Mouse (Mus musculus): Measurements from ENCODE around the gene Fancc. TPM values are rescaled to one million over a fixed set of nuclear protein-coding genes. Genes with fewer than 3 reads are reported as not detected.

Fancc gene
- polyA plus RNA-seq, 1 experiment from 2014 or later = 5.2 TPM

DNA sequence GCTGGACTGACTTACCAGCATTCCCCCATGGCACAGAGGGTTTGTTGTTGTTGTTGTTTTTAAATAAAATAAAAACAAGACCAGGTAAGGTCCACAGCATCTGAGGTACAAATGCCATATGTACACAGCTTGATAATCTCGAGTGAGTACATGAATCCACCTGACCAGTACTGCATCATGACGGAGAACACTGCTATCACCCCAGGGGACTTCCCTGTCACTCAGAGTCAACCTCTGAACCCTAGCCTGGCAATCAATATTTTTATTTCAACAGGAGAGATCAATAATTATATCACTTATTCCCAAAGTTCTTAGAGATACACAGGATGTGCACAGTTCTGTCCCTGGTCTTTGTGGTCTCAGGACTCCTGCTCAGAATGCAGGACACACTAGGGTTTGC lies 171.1 kb downstream of the Fancc start:
- TF ChIP-seq EP300 (IDR thresholded peaks at IDR 0.05; ENCODE audit: low read depth) (peak; percentile 17; the same call in 1 of the 2 replicates), CTCF (IDR thresholded peaks at IDR 0.05; ENCODE audit: low read depth) (no peak)
- H3K36me3 ChIP-seq (replicated peaks; ENCODE audit: insufficient read depth, low read length) = no peaks in the 10 kb centered on the region; the same call in 1 of the 2 replicates
- 51% methylated on average over 2 of the region's 2 CpGs for WGBS (ENCODE audit: insufficient replicate concordance)
- no peaks in the 10 kb centered on the region for H3K27me3 ChIP-seq (ENCODE audit: insufficient read depth, low read length)
- H3K9me3 ChIP-seq (ENCODE audit: low read length) = no peaks in the 10 kb centered on the region
- H3K27ac ChIP-seq (ENCODE audit: low read depth) = peak overlapping the region; percentile 44
- no peak overlapping the region for H3K4me3 ChIP-seq (ENCODE audit: low read depth, low read length)
- DNase-seq = no peak
- H3K4me1 ChIP-seq (ENCODE audit: insufficient read depth) = peaks cover 23% of the 10 kb centered on the region
- no peak overlapping the region for H3K4me2 ChIP-seq (ENCODE audit: low read depth, low read length)
- no peak overlapping the region for H3K9ac ChIP-seq (replicated peaks)
- ATAC-seq = peak; percentile 86

GRCm38 (mm10) chr13:63324978-63325848 lies 171.9 kb downstream of the Fancc start:
- peaks cover 23% of the 10 kb centered on the region for H3K4me1 ChIP-seq (ENCODE audit: insufficient read depth)
- WGBS (ENCODE audit: insufficient replicate concordance) = 51% methylated on average over 10 of the region's 10 CpGs
- DNase-seq = no peak
- no peaks in the 10 kb centered on the region for H3K9me3 ChIP-seq (ENCODE audit: low read length)
- H3K4me2 ChIP-seq (ENCODE audit: low read depth, low read length) = no peak overlapping the region
- no peak overlapping the region for H3K9ac ChIP-seq (replicated peaks)
- H3K4me3 ChIP-seq (ENCODE audit: low read depth, low read length) = no peak overlapping the region
- TF ChIP-seq EP300 (IDR thresholded peaks at IDR 0.05; ENCODE audit: low read depth) = no peak
- no peak for TF ChIP-seq CTCF (IDR thresholded peaks at IDR 0.05; ENCODE audit: low read depth)
- ATAC-seq = no peak
- H3K36me3 ChIP-seq (replicated peaks; ENCODE audit: insufficient read depth, low read length) = no peaks in the 10 kb centered on the region; the same call in 1 of the 2 replicates
- H3K27me3 ChIP-seq (ENCODE audit: insufficient read depth, low read length) = no peaks in the 10 kb centered on the region
- peak overlapping the region; percentile 44 for H3K27ac ChIP-seq (ENCODE audit: low read depth)

GRCm38 (mm10) chr13:63324311-63324710 lies 172.8 kb downstream of the Fancc start:
- WGBS (ENCODE audit: insufficient replicate concordance) = 59% methylated on average over 3 of the region's 3 CpGs
- Histone ChIP-seq H3K36me3 (replicated peaks; ENCODE audit: insufficient read depth, low read length) (no peaks in the 10 kb centered on the region), H3K27me3 (ENCODE audit: insufficient read depth, low read length) (no peaks in the 10 kb centered on the region), H3K27ac (ENCODE audit: low read depth) (peak overlapping the region; percentile 44; the same call in 1 of the 2 replicates), H3K4me1 (ENCODE audit: insufficient read depth) (peaks cover 23% of the 10 kb centered on the region), H3K9me3 (ENCODE audit: low read length) (no peaks in the 10 kb centered on the region), H3K4me3 (ENCODE audit: low read depth, low read length) (no peak overlapping the region), H3K4me2 (ENCODE audit: low read depth, low read length) (no peak overlapping the region), H3K9ac (replicated peaks) (no peak overlapping the region)
- TF ChIP-seq CTCF (IDR thresholded peaks at IDR 0.05; ENCODE audit: low read depth) = no peak
- TF ChIP-seq EP300 (IDR thresholded peaks at IDR 0.05; ENCODE audit: low read depth) = no peak
- ATAC-seq (peak; percentile 43), DNase-seq (no peak)

DNA sequence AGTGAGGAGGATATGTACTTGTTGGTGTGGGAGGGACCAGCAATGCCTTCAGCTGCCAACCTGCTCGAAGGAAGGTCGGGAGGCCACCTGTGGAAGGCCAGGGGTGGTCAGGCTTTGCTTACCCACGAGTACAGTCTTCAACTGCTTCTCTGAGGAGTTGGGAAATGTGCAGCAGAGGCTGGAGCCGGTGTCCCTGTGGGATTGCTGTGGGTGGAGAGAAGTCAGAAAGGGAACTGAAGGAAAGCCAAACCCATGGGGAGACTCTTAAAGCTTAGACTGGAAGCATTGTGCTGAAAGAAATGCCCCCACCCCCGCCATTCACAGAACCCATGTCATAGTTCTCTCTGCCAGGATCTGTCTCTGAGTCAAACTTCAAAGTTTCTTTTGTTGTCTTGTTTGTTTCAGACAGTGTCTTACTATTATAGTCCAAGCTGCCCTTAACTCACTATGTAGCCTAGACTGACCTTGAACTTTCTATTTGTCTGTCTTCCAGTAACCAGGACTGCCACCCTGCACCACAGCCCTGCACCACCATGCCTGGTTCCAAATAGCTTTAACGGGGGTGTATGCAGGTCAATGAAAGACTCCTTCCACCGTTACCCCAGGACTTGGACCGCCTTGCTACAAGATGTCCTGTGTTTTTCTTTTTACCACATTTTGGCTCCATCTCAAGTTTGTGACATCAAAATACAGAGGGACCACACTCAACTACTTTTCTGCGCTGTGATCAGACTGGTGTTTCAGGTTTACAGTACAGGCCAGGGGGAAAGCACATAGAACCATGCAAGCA lies 173.6 kb downstream of the Fancc start:
- no peaks in the 10 kb centered on the region for H3K9me3 ChIP-seq (ENCODE audit: low read length)
- 69% methylated on average over 9 of the region's 9 CpGs for WGBS (ENCODE audit: insufficient replicate concordance)
- no peak overlapping the region for H3K4me3 ChIP-seq (ENCODE audit: low read depth, low read length)
- TF ChIP-seq EP300 (IDR thresholded peaks at IDR 0.05; ENCODE audit: low read depth) (no peak), CTCF (IDR thresholded peaks at IDR 0.05; ENCODE audit: low read depth) (no peak)
- no peaks in the 10 kb centered on the region for H3K27me3 ChIP-seq (ENCODE audit: insufficient read depth, low read length)
- peak overlapping the region; percentile 44 for H3K27ac ChIP-seq (ENCODE audit: low read depth)
- ATAC-seq = no peak
- no peak overlapping the region for H3K9ac ChIP-seq (replicated peaks)
- H3K4me2 ChIP-seq (ENCODE audit: low read depth, low read length) = no peak overlapping the region
- DNase-seq = no peak
- peaks cover 23% of the 10 kb centered on the region for H3K4me1 ChIP-seq (ENCODE audit: insufficient read depth)
- no peaks in the 10 kb centered on the region for H3K36me3 ChIP-seq (replicated peaks; ENCODE audit: insufficient read depth, low read length)

DNA sequence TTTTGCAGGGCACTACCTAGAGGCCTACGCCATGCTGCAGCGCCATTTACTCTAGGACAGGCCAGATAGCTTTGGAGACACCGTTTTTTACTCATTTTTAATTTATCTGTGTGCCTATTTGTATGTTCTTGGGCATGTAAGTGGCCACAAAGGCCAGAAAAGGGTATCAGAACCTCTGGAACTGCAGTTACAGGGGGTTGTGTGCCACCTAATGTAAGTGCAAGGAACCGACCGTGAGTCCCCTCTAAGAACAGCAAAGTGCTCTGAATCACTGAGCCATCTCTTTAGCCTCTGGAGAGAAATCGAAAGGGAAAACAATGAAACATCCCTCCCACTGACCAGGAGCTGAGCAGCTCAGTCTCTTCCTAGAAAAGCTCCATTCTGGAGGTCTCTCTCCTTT lies 174.3 kb downstream of the Fancc start:
- no peak overlapping the region for H3K9ac ChIP-seq (replicated peaks)
- ATAC-seq (no peak), DNase-seq (no peak)
- H3K27ac ChIP-seq (ENCODE audit: low read depth) = no peak overlapping the region
- no peak overlapping the region for H3K4me3 ChIP-seq (ENCODE audit: low read depth, low read length)
- no peak for TF ChIP-seq CTCF (IDR thresholded peaks at IDR 0.05; ENCODE audit: low read depth)
- TF ChIP-seq EP300 (IDR thresholded peaks at IDR 0.05; ENCODE audit: low read depth) = no peak
- peaks cover 23% of the 10 kb centered on the region for H3K4me1 ChIP-seq (ENCODE audit: insufficient read depth)
- 79% methylated on average over 6 of the region's 6 CpGs for WGBS (ENCODE audit: insufficient replicate concordance)
- H3K36me3 ChIP-seq (replicated peaks; ENCODE audit: insufficient read depth, low read length) = no peaks in the 10 kb centered on the region
- no peaks in the 10 kb centered on the region for H3K9me3 ChIP-seq (ENCODE audit: low read length)
- no peaks in the 10 kb centered on the region for H3K27me3 ChIP-seq (ENCODE audit: insufficient read depth, low read length)
- no peak overlapping the region for H3K4me2 ChIP-seq (ENCODE audit: low read depth, low read length)

DNA sequence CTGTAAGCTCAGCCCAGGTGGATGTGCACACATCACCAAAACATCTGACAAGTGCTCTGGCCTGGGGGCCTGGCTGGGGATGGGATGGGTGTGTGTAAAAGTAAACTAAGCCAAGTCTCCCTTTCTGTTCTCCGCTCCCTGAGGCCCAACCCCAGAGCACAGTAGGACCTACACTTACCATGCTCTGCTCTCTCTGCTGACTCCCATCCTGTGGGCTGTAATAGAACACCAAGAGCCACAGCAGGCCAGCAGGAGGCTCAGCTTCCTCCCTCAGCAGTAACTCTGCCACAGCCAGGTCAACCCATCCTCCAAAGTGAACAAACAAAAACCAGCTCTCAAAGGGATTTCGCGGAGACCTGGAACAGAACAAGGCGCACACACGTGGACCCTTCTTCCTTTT lies 175.4 kb downstream of the Fancc start:
- 0 out of 2 replicates have a peak, but pooled peaks have one; percentile 6 for TF ChIP-seq CTCF (IDR thresholded peaks at IDR 0.05; ENCODE audit: low read depth)
- no peak for TF ChIP-seq EP300 (IDR thresholded peaks at IDR 0.05; ENCODE audit: low read depth)
- WGBS (ENCODE audit: insufficient replicate concordance) = 69% methylated on average over 5 of the region's 5 CpGs
- no peak overlapping the region for H3K9ac ChIP-seq (replicated peaks)
- no peak overlapping the region for H3K4me2 ChIP-seq (ENCODE audit: low read depth, low read length)
- H3K4me1 ChIP-seq (ENCODE audit: insufficient read depth) = peaks cover 23% of the 10 kb centered on the region
- H3K27me3 ChIP-seq (ENCODE audit: insufficient read depth, low read length) = no peaks in the 10 kb centered on the region
- H3K27ac ChIP-seq (ENCODE audit: low read depth) = no peak overlapping the region
- no peak for DNase-seq
- H3K9me3 ChIP-seq (ENCODE audit: low read length) = no peaks in the 10 kb centered on the region
- no peak for ATAC-seq
- H3K4me3 ChIP-seq (ENCODE audit: low read depth, low read length) = no peak overlapping the region
- H3K36me3 ChIP-seq (replicated peaks; ENCODE audit: insufficient read depth, low read length) = no peaks in the 10 kb centered on the region
